ENCODE assay signal across 14 mouse cellular contexts in the genomic region with DNA sequence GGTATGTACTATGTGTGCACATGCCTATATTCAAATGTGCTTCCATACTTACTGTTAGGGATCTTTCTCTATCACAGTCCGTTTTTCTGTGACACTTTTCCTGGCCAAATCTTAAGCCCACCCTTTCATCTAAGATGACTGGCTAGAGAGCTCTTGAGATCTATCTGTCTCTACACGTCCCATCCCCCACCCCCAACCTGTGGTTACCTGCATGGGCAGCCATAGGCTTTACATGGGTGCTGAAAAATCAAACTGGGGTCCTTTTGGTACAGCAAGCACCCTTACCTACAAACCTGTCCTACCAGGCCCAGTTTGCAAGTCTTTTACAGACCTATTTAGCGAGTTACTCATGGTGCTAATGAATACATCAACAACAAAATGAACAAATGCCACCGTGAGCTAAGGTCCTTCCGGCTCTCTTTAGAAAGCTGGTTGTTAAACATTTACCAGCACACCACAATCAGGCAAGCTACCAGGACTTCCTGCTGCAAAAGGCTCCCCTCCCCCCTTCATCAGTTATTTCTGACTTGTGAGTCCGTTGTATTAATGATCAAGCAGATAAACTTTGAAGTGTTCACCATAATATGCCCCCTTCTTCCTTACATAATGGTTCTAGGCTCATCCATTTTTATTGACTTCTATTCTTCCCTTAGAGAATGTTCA. TPM values are rescaled to one million over a fixed set of nuclear protein-coding genes. Genes with fewer than 3 reads are reported as not detected.
DNase-seq lines count a peak whose midpoint lies in the region; ATAC-seq and TF ChIP-seq lines count a peak whose summit lies in the region.
"Had no signal": no experiment of that assay in that cellular context is flagged by ENCODE, and none has a peak within 500 bp of the region (broad histone marks: within the 10 kb centered on the region; RNA-seq: fewer than 3 reads in every experiment).

No protein-coding gene starts in this region.

- H3K4me1 ChIP-seq in liver, adult 2 months (ENCODE audit: control insufficient read depth, insufficient read depth, low read length): peaks cover 1% of the 10 kb centered on the region; the same call in 1 of the 2 replicates
- no peaks in the 10 kb centered on the region for H3K4me1 ChIP-seq in liver, embryonic 12.5 days
- H3K4me1 ChIP-seq in kidney, embryonic 15.5 days: 0 out of 2 replicates have a peak, but pooled peaks cover 4% of the 10 kb centered on the region
- H3K4me1 ChIP-seq: embryonic facial prominence, embryonic 12.5 days had no signal

- 23% methylated on average over 6 of the region's 6 CpGs for WGBS in liver, adult 2 months
- 36% methylated on average over 6 of the region's 6 CpGs for WGBS in liver, embryonic 12.5 days (ENCODE audit: insufficient replicate concordance)
- WGBS in kidney, embryonic 15.5 days: 51% methylated on average over 6 of the region's 6 CpGs

- no peaks in the 10 kb centered on the region for H3K9me3 ChIP-seq in liver, embryonic 12.5 days (replicated peaks)
- no peaks in the 10 kb centered on the region for H3K9me3 ChIP-seq in kidney, embryonic 15.5 days (replicated peaks)
- H3K9me3 ChIP-seq: embryonic facial prominence, embryonic 12.5 days had no signal

- no peak overlapping the region for H3K4me2 ChIP-seq in liver, embryonic 12.5 days
- H3K4me2 ChIP-seq in kidney, embryonic 15.5 days: no peak overlapping the region
- H3K4me2 ChIP-seq: embryonic facial prominence, embryonic 12.5 days had no signal

- H3K27ac ChIP-seq in liver, adult 2 months (replicated peaks; ENCODE audit: insufficient read depth, low read depth, low read length): peak overlapping the region; percentile 24
- H3K27ac ChIP-seq in liver, embryonic 12.5 days: no peak overlapping the region
- peak overlapping the region; percentile 73 for H3K27ac ChIP-seq in kidney, embryonic 15.5 days
- H3K27ac ChIP-seq: embryonic facial prominence, embryonic 12.5 days; hindbrain, embryonic 10.5 days had no signal

- peak; percentile 86 for DNase-seq in liver, adult 2 months (ENCODE audit: extremely low read depth, low read depth, low spot score)
- DNase-seq in cerebellum, adult 9-10 months: no peak
- no peak for DNase-seq in cerebellum, adult 8-10 months
- DNase-seq: cerebellum, adult 11 months; lung, adult 2 months; thymus, postnatal 4 days had no signal

- H3K9ac ChIP-seq in liver, adult 2 months (ENCODE audit: low read depth, low read length): 0 out of 2 replicates have a peak overlapping the region, but pooled peaks have one; percentile 3
- H3K9ac ChIP-seq in liver, embryonic 12.5 days: no peak overlapping the region
- H3K9ac ChIP-seq in kidney, embryonic 15.5 days: no peak overlapping the region
- H3K9ac ChIP-seq: embryonic facial prominence, embryonic 12.5 days had no signal

- H3K79me2 ChIP-seq in liver, adult 2 months (ENCODE audit: control insufficient read depth, insufficient read depth, low read length): no peaks in the 10 kb centered on the region

- TF ChIP-seq CTCF in liver, adult 2 months (IDR thresholded peaks at IDR 0.05; ENCODE audit: low read depth, low read length): no peak

- ATAC-seq in liver, embryonic 12.5 days: no peak
- ATAC-seq in common myeloid progenitor, adult 5-6 weeks (replicated peaks; ENCODE audit: low read depth, poor library complexity, severe bottlenecking): 0 out of 2 replicates have a peak, but pooled peaks have one; percentile 15
- peak; percentile 74 for ATAC-seq in kidney, embryonic 15.5 days (replicated peaks; ENCODE audit: low FRiP score)
- ATAC-seq in megakaryocyte progenitor cell, adult 5-6 weeks (replicated peaks; ENCODE audit: poor library complexity): peak; percentile 26; the same call in 1 of the 2 replicates
- no peak for ATAC-seq in erythroid progenitor cell, adult 5-6 weeks (replicated peaks; ENCODE audit: low FRiP score, poor library complexity, severe bottlenecking)

- no peaks in the 10 kb centered on the region for H3K36me3 ChIP-seq in liver, adult 2 months (ENCODE audit: control insufficient read depth, insufficient read depth, low read length)
- H3K36me3 ChIP-seq in liver, embryonic 12.5 days: no peaks in the 10 kb centered on the region
- no peaks in the 10 kb centered on the region for H3K36me3 ChIP-seq in kidney, embryonic 15.5 days
- H3K36me3 ChIP-seq: embryonic facial prominence, embryonic 12.5 days; hindbrain, embryonic 10.5 days had no signal

- H3K4me3 ChIP-seq in liver, adult 2 months (ENCODE audit: insufficient read depth, low read depth, low read length): no peak overlapping the region
- H3K4me3 ChIP-seq in liver, embryonic 12.5 days: no peak overlapping the region
- H3K4me3 ChIP-seq in kidney, embryonic 15.5 days (replicated peaks): no peak overlapping the region
- H3K4me3 ChIP-seq: embryonic facial prominence, embryonic 12.5 days; hindbrain, embryonic 10.5 days; megakaryocyte, embryonic 14.5 days had no signal

- H3K27me3 ChIP-seq in liver, adult 2 months (ENCODE audit: control insufficient read depth, insufficient read depth, low read length): no peaks in the 10 kb centered on the region
- peaks cover 6% of the 10 kb centered on the region for H3K27me3 ChIP-seq in liver, embryonic 12.5 days (replicated peaks)
- no peaks in the 10 kb centered on the region for H3K27me3 ChIP-seq in kidney, embryonic 15.5 days
- H3K27me3 ChIP-seq: embryonic facial prominence, embryonic 12.5 days had no signal

- no peak for TF ChIP-seq POLR2A in liver, adult 2 months (IDR thresholded peaks at IDR 0.05; ENCODE audit: extremely low read depth, insufficient read depth, low read length)

RNA-seq across cellular contexts. Expression of a gene that starts 5.7 kb away (rescaled TPM):
- total RNA-seq in liver, adult 2 months (2014; rRNA removed): 10.8 and 12.0 TPM in 2 replicates
- polyA plus RNA-seq in liver, adult 2 months (2012; rRNA removed): 17.5 and 25.5 TPM in 2 replicates
- 9.5 and 9.6 TPM in 2 replicates for polyA plus RNA-seq in liver, embryonic 12.5 days (2016; fragmentation: Nextera tagmentation; extraction: Ambion mirVana)
- 15.5 and 20.6 TPM in 2 replicates for total RNA-seq in common myeloid progenitor, adult 5-6 weeks (2017)
- 40.0 and 41.0 TPM in 2 replicates for polyA plus RNA-seq in kidney, embryonic 15.5 days (2015; fragmentation: Nextera tagmentation; extraction: Ambion mirVana)
- total RNA-seq in megakaryocyte progenitor cell, adult 5-6 weeks (2015): 12.7 and 15.2 TPM in 2 replicates
- total RNA-seq in megakaryocyte progenitor cell, adult 5-6 weeks (2017): 12.0 and 15.2 TPM in 2 replicates
- 1.1 TPM in 1 of 2 replicates, not detected in the other for total RNA-seq in erythroid progenitor cell, adult 5-6 weeks (2015; ENCODE audit: low replicate concordance)
- total RNA-seq in erythroid progenitor cell, adult 5-6 weeks (2017; ENCODE audit: low replicate concordance): 1.2 TPM in 2 replicates

Comparison
In these comparisons a context has a peak if more than half of its experiments do, and no peak if none do; other contexts are left out.
1. ATAC-seq: peak in common myeloid progenitor, adult 5-6 weeks (single experiment), kidney, embryonic 15.5 days (single experiment) and megakaryocyte progenitor cell, adult 5-6 weeks (single experiment); none in liver, embryonic 12.5 days (single experiment) and erythroid progenitor cell, adult 5-6 weeks (single experiment).